Mouse (Mus musculus): Measurements from ENCODE around the gene Apmap. TPM values are rescaled to one million over a fixed set of nuclear protein-coding genes. Genes with fewer than 3 reads are reported as not detected.

Gene Apmap
- total RNA-seq (2014; fragmentation: Nextera tagmentation) (27.2 and 31.8 TPM in 2 replicates), total RNA-seq (2017) (79.5 and 89.3 TPM in 2 replicates)

DNA sequence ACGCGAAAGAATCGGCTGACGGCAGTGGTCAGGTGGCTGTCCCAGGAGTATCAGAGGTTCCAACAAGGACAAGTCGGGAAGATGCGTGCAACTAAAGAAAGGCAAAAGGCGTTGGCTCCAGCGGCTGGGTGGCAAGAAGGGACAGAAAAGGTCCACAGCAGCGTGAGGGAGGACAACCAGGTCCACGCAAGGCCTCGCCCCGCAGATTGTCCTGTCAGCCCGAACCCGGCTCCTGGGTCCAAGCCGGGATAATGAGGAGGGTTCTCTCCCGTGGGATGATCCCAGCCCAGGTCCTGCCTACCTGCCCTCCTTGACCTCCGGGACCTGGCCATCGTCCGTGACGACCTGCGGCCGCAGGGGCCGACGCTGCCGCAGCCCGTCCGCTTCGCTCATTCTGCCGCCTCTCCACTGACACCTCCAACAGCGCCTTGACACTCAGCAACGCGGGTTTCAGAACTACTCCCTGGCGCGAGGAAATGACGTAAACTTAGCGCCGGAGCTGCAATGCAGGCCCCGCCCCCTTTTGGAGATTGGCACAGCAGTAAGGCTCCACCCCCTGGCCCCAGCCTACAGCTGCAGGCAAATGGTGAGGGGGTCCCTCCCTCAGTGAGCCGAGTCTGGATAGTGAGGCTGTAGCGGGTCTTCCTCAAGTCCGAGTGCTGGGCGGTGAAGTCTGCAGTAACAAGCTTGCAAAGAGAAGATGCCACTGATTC lies at the start of gene Apmap:
TSS of gene Apmap (minus strand) at position 481 of the 713 bp plus-strand sequence.
- ATAC-seq (replicated peaks; ENCODE audit: poor library complexity, severe bottlenecking) = peak; percentile 86

DNA sequence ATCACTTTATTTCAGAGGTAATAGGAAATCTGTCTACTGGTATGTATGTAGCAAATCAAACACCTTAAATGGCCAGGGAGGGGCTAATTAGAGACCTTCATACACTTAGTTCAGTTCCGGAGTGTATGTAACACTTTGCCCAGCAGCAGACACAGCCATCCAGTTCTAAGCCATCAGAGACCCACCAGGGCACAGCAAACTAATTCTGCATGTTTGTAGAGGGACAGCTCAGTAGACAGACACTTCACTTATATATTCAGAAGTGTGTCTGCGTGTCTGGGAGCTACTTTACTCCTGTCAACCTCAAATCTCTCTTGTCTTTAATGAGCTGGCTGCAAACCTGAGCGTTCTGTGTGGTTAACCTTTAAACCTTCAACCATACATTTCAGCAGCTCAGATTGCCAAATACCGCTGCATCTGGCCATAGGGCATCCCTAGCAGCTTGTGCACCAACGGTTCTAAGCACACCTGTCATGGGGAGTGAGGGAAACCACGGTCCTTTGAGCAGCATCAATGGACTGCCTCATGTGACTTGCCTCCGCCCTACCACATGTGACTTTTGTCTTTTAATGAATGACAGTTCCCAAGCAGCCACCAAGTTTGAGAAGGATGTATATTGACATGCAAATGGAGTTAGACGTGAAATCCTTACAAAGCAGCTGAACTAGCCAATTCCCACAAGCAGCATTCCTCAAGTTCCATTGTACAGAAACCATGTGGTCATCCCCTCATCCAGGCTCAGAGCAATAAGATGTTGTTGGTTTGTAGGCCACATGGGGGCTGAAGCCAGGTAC lies 48.8 kb upstream of the Apmap start:
- no peak for ATAC-seq (replicated peaks; ENCODE audit: poor library complexity, severe bottlenecking)

DNA sequence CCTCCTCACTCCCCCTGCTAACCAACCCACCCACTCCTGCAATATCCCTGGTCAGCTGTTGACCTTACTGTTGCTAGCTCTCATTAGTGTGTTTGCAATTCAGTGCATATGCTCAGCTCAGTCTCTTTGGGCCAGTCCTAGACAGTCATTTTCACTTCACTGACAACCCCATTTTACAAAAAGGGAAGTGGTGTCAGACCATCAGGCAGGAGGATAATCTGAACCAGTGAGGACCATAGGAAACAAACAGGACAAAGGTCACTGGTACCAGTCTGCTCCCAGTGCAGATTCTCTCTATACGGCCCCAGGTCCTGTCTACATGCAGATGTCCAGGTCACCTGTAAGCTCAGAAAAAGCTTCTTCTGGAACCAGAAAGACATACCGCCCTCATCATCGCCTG lies 47.7 kb upstream of the Apmap start:
- peak; percentile 58 for ATAC-seq (replicated peaks; ENCODE audit: poor library complexity, severe bottlenecking)

DNA sequence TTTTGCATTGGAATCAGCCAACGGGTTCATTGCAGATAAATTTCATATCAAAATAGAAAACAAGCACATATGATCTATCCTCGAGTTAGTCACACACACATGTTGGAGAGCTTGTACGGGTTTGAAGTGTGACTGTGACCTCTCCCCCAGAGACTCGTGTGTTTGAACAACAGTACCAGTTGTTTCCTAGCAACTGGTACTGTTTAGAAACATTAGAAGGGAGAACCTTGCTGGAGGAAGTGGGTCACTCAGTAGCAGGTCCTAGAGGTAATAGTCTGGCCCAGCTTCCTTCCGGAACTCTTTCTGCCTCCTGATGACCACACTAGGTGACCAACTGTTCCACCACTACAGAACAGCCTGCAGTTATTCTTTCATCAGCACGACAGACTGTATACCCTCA lies 46.9 kb upstream of the Apmap start:
- ATAC-seq (replicated peaks; ENCODE audit: poor library complexity, severe bottlenecking) = no peak

DNA sequence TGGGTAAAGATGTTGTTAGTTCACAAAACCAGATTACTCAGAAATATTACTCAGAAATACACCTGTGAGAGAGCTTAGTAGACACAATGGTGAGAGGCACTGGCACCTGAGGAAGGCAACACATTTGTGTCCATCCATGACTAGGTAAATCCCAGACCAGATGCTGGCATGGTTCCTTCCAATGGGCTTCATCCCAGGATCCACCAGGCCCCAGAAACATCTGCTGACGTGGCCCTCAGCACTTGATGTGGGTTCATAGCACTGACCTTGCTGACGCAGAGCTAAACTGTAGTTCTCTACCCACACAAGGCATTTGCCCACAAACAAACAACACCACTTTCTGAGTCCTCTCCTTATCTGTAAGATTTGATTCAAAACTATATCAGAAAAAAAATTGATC lies 46.4 kb upstream of the Apmap start:
- ATAC-seq (replicated peaks; ENCODE audit: poor library complexity, severe bottlenecking) = no peak

DNA sequence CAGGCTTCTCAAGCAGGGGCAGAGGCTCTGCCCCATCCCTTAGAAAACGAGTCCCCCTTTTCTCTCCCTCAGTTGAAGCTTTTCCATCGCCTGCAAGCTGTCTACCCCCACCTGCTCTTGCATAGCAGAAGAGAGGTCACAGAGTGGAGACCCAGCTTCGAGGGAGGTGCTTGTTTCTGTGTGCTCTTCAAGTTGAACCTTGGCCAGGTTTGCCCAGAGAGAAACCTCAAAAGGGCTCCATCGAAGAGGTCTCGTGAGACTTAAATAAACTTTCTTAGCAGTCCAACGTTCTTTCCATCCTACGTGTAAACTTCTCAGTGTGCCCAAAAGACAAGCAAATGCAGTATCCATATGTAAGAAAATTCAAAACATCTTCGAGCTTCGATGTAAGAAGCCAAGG lies 43.0 kb upstream of the Apmap start:
- ATAC-seq (replicated peaks; ENCODE audit: poor library complexity, severe bottlenecking) = no peak

DNA sequence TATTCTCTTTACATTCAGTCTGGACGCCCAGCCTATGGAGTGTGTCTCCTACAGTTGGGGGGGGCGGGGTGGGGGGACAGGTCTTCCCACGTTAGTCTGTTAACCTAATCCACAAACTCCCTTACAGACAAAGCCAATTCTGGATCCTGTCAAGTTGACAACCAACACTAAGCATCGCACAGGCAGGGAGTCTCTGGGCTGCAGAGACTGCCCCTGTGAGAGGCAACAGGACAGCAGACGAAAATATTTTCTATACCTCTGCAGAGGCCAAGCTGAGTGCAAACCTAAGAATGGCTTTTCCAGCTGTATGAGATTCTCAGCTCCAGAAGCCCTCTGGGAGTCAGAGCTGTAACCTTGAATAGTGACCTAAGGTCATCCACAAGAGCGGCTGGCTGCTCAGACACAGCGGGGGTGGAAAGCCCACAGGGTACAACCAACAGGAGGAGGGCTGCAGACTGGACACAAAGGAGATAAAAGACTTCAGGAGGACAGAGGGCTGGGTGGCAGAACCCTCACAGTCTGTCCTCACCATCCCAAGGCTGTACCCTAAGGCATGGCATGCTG lies 42.2 kb upstream of the Apmap start:
- ATAC-seq (replicated peaks; ENCODE audit: poor library complexity, severe bottlenecking) = no peak

DNA sequence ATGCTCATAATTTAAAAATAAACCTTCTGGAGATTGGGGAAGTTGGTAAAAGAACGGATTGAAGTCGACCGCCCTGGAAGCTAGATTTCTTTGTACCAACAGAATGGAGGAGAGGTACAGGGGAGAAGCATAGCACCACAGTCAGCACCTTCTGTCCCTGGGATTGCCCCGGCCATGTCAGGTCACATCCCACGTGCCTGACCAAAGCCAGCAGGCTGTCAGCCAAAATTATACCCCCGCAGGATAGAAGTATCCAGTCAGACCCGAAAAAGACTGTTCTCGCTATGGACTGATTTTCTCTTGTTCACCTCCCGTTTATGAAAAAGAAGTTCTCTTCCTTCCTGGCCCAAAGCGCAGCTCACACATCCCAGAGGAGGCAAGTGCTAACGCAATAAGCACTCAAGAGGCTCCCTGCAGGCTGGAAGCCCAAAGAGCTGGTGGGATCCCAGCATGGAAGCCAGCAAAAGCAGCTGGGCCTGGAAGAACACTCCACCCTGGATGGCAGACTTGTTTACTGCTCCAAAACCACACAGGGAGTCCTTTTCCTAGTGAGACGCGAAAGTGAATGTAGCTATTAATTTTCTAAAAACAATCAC lies 40.0 kb upstream of the Apmap start:
- peak; percentile 25 for ATAC-seq (replicated peaks; ENCODE audit: poor library complexity, severe bottlenecking)

DNA sequence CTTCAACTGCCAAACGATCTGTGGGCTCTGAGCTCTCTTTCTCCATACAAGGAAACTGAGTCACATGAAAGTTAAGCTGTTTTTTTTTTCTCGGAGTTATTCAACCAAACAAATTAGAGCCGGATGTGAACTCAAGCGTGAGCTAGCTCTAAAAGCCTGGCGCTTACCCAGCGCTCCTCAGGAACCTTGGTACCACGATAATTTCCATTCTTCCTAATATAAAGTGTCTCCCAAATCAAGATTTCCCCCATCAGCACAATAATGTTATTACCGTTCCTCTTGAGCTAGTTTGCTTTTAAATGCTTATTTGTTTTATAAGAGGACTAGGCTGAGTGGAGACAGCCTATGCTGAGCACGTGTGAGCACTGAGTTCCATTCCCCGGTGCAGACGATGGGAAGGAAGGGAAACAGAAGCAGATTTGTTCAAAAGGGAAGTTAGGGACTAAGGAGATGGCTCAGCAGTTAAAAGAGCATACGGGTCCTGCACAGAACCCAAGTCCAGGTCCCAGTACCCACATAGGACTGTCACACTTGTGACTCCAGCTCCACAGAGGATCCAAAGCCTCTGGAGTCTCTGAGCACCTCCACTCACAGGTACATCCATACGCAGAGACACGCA lies 39.4 kb upstream of the Apmap start:
- ATAC-seq (replicated peaks; ENCODE audit: poor library complexity, severe bottlenecking) = peak; percentile 78

DNA sequence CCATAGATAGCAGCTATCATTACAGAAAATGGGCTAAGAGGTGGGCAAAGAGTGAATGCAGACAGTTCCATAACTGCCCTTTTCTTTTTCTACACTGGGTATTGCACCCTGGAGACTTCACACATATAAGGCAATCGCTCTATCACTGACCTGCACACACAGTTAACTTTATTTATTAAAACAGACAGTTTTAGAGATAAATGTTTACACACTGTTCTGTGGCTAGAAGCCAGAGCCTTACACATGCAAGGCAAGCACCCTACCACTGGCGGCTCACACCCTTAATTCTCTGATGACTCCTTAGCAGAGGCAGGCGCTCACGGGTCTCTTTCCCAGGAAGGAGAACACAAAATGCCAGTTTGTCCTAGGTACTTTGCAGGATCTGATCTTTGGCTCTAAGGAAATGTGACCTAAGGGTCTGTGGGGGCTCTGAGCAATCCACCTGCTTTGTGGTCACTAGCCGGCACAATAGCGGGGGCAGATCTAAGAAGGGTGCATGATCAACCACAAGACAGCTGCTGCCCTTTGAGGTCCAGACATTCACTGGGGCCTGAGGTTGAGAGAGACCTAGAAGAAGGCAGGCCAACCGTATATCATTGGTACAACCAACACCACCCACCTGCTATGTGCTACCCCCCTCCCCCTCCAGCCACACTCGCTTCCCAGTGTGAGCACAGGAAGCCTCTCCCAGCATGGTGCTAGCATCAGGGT lies 38.2 kb upstream of the Apmap start:
- ATAC-seq (replicated peaks; ENCODE audit: poor library complexity, severe bottlenecking) = no peak

DNA sequence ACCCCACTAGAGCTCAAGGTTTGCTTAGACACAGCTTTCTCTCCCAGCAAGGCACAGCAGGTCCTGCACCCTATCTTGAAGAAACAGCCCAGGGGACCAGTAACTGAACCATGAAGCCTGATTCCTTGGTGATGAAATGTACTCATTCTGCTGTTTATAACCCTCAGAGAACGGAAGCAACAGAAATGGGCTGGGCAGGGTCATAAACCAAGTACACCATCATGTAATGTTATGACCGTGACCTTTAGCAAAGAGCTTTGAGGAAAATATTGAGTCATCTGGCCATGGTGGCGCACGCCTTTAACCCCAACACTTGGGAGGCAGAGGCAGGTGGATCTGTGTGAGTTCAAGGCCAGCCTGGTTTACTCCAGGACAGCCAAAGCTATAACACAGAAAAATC lies 36.9 kb upstream of the Apmap start:
- ATAC-seq (replicated peaks; ENCODE audit: poor library complexity, severe bottlenecking) = no peak

DNA sequence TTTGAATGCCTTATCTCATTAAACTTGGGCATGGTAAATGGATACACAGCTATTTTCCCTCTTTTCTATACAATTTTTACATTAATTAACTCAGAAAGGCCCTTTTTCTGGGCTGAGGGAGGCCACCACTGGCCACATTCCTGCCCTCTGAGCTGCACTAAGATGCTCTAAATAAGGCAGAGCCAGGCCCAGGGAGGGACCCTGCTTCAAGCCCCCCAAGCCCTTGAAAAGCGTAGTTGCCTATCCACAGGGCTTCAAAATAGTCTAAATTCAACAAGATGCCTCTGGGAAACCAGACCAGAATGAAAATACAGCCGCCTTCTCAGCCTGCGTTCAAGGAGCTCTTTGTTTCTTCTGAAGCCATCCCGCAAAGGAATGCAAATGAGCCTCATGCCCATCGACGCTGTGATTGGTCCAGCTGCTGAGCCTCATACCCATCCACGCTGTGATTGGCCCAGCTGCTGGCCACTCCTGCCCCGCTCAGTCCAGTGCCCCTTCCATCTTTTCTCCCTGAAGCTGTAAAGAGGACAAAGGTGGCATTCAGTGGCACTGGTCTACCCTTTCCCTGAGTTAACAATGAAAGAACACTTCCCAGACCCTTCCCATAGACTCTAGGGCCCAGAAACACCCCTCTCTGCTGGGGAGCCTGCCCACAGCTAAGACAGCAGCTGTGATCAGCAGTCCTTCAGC lies 35.5 kb upstream of the Apmap start:
- ATAC-seq (replicated peaks; ENCODE audit: poor library complexity, severe bottlenecking) = no peak

DNA sequence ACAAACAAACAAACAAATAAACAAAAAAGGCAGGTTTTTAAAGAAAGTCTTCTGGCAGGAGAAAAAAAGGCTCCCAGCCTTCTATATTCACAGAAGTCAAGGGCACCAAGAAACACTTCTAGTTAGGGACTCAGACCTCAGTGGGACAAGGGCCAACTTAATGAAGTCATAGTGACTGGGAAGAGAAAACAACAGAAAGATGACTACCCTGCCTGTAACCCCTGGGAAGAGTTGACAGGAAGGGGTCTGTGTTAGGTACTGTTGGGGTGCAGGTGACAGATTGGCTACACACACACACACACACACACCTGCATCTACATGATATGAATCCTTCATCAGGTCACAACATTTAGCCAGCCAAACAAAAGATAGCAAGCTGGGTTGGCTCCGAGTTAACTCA lies 34.8 kb upstream of the Apmap start:
- ATAC-seq (replicated peaks; ENCODE audit: poor library complexity, severe bottlenecking) = no peak

DNA sequence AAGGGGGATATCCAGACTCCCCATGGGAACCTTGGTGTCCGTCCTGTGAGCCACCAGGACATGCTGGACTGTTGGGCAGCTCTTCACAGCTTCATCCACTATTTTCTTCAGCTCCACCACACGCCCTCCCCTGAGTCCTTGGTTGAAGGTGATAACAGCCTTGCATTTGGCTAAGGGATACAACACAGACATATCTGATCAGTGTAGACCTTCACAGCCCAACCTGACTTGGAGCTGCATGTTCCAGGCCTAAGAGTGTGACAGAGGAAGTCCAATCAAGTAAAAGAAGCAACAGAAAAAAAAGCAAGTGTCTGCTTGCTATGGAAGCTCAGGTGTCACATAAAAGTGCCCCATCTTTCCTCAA lies 30.0 kb upstream of the Apmap start:
- ATAC-seq (replicated peaks; ENCODE audit: poor library complexity, severe bottlenecking) = no peak

DNA sequence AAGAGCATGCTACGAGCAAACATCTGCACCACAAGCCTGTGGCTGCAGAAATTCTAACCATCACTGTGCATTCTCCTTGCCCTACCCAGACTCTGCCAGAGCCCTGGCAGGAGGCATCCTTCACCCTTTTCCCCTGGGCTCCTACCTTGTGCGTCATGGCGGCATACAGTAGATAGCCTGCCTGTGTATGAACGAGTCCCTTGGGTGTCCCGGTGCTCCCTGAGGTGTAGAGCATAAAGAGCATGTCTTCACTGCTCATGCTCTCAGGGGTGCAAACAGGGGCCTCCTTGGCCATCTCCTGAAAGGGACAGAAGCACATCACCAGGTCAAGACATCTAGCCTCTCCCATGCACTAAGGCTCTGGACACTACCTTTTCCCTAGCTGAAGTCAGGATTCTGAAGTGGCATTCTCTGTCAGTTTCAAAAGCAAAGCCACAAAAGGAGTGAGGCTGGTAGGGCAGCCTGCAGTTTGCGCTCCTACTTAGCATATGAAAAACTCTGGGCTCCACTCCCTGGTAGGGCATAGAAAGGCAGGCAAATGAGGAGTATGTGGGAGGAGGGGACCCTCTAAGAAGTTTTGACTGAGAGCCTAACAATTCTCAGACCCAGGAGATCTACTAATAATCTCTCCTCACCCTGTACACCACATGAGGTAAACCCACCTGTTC lies 29.5 kb upstream of the Apmap start:
- ATAC-seq (replicated peaks; ENCODE audit: poor library complexity, severe bottlenecking) = no peak

DNA sequence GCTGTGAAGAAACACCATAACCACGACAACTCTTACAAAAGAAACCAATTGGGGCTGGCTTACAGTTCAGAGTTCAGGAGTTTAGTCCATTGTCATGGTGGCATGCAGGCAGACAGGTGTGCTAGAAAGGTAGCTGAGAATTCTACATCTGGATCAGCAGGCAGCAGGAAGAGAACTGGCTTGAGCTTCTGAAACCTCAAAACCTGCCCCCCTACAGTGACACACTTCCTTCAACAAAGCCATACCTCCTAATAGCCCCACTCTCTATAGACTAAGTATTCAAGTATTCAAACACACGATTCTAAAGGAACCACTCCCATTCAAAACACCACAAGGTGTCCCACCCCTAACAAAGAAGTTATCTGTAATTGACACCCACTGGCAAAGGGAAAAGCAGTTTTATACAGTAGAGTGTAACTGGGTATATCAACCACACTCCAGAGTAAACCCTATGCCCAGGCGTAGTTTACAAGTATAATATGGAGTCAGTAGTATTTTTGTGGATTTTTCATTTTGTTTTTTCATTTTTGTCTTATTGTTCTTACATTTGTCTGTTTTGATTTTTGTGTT lies 27.6 kb upstream of the Apmap start:
- no peak for ATAC-seq (replicated peaks; ENCODE audit: poor library complexity, severe bottlenecking)

DNA sequence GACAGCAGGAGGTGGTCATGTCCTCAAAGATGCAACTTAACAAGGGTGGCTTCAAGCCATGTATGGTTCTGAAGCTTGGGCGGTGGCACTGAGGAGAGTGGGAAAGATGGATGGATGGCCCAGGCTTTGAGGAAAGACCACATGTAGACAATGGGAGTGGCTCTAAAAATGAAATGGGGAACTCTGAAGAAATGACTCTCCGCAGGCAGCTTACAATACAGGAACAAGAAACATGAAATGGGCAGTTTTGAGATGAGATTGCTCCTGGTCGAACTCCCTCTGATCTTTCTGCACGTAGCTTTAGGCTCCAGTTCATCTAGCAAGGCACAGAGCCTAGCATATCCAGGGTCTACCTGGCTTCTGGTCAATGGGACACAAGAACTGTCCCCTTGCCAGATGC lies 20.9 kb upstream of the Apmap start:
- peak; percentile 48 for ATAC-seq (replicated peaks; ENCODE audit: poor library complexity, severe bottlenecking)

DNA sequence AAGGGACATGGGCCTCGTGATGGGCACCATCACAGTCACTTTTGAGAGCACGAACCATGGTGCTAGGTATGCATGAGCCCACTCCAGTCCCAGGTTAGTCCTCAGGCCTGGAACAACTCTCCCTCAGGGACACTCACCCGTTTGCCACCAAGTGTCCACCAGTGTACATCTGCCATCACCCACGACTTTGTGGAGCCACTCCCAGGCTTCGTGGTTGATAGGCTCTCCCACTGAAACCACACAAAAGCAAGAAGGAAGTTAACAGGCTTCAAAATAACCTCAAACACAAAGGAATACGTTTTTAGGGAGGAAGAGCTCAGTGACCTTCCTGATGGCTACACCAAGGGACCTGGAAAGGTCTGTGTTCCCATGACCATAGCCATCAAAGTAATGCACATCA lies 18.8 kb upstream of the Apmap start:
- peak; percentile 72 for ATAC-seq (replicated peaks; ENCODE audit: poor library complexity, severe bottlenecking)

DNA sequence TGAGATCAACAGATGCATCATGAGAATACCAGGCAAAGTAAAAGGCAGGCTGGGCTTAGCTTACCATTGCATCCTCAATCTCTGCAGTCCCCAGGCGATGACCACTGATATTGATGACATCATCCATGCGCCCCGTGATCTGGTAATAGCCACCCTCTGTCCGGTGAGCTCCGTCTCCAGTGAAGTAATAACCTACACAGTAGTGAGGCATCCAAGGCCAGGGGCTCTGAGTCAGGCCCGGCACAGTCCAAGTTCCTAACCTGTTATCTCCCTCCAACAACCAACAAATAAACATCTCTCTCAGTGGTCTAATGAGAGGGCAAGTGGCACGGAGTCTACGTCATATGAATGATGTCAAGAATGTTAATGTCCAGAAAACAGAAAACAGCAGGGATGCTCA lies 16.6 kb upstream of the Apmap start:
- ATAC-seq (replicated peaks; ENCODE audit: poor library complexity, severe bottlenecking) = no peak

All from granulocyte monocyte progenitor cell, adult 5-6 weeks (primary cell).